Mouse (Mus musculus): ENCODE measurements around the gene Jak1. TPM values are rescaled to one million over a fixed set of nuclear protein-coding genes. Genes with fewer than 3 reads are reported as not detected.

Jak1 gene
- polyA plus RNA-seq, 1 experiment from 2014 or later, result 51.3 TPM

- peaks cover 39% of the 10 kb centered on the region for H3K36me3 ChIP-seq
- no peaks in the 10 kb centered on the region for H3K9me3 ChIP-seq
- H3K4me1 ChIP-seq, result no peaks in the 10 kb centered on the region
- no peak overlapping the region for H3K4me3 ChIP-seq
- H3K9ac ChIP-seq (replicated peaks), result no peak overlapping the region
- H3K27me3 ChIP-seq, result no peaks in the 10 kb centered on the region
- no peak for ATAC-seq (replicated peaks)
- no peak overlapping the region for H3K4me2 ChIP-seq (replicated peaks)
- no peak overlapping the region for H3K27ac ChIP-seq (replicated peaks)
- 81% methylated on average over 4 of the region's 4 CpGs for WGBS
Observed at GRCm38 (mm10) chr4:101155541-101155940, 109.5 kb downstream of the Jak1 start.

- H3K27ac ChIP-seq (replicated peaks), result no peak overlapping the region
- 93% methylated on average over 11 of the region's 11 CpGs for WGBS
- H3K9ac ChIP-seq (replicated peaks), result no peak overlapping the region
- no peaks in the 10 kb centered on the region for H3K9me3 ChIP-seq
- H3K4me1 ChIP-seq, result peaks cover 8% of the 10 kb centered on the region
- H3K36me3 ChIP-seq, result peaks cover 3% of the 10 kb centered on the region; the same call in 1 of the 2 replicates
- no peak overlapping the region for H3K4me3 ChIP-seq
- no peaks in the 10 kb centered on the region for H3K27me3 ChIP-seq
- ATAC-seq (replicated peaks), result no peak
- H3K4me2 ChIP-seq (replicated peaks), result no peak overlapping the region
Observed at GRCm38 (mm10) chr4:101146891-101147655, 118.0 kb downstream of the Jak1 start.

GRCm38 (mm10) chr4:101146047-101146745 is 118.9 kb downstream of the Jak1 start:
- no peak overlapping the region for H3K27ac ChIP-seq (replicated peaks)
- H3K9me3 ChIP-seq, result no peaks in the 10 kb centered on the region
- H3K9ac ChIP-seq (replicated peaks), result peak overlapping the region; percentile 18; the same call in 1 of the 2 replicates
- ATAC-seq (replicated peaks), result peak; percentile 86
- H3K4me2 ChIP-seq (replicated peaks), result peak overlapping the region; percentile 33
- H3K27me3 ChIP-seq, result no peaks in the 10 kb centered on the region
- no peak overlapping the region for H3K4me3 ChIP-seq
- WGBS, result 23% methylated on average over 9 of the region's 9 CpGs
- H3K4me1 ChIP-seq, result peaks cover 8% of the 10 kb centered on the region
- no peaks in the 10 kb centered on the region; the same call in 1 of the 2 replicates for H3K36me3 ChIP-seq

GRCm38 (mm10) chr4:101144790-101145189 is 120.3 kb downstream of the Jak1 start:
- Histone ChIP-seq H3K4me3 (no peak overlapping the region), H3K4me2 (replicated peaks) (no peak overlapping the region), H3K4me1 (peaks cover 8% of the 10 kb centered on the region), H3K27ac (replicated peaks) (no peak overlapping the region), H3K36me3 (no peaks in the 10 kb centered on the region), H3K27me3 (no peaks in the 10 kb centered on the region), H3K9me3 (no peaks in the 10 kb centered on the region), H3K9ac (replicated peaks) (no peak overlapping the region)
- WGBS, result 88% methylated on average over 7 of the region's 7 CpGs
- no peak for ATAC-seq (replicated peaks)

DNA sequence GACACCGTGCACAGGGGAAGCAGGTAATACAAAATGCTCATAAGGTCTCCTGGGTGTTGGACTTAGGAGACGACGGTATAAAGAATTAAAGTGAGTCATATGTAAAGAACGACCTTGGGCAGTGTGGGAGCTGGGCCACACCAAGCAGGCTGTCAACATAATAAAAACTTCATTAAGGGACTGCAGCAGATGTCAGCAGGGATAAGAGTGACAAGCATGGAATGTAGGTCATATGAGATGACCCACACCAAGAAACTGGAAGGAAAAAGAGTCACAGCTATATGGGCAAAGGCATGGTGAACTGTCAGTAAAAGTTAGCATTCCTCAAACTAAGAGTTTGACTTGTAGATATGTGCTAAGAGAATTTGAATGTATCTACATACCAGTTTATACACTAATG is 120.7 kb downstream of the Jak1 start:
- Histone ChIP-seq H3K36me3 (no peaks in the 10 kb centered on the region), H3K4me2 (replicated peaks) (no peak overlapping the region), H3K27ac (replicated peaks) (no peak overlapping the region), H3K4me1 (peaks cover 8% of the 10 kb centered on the region), H3K9me3 (no peaks in the 10 kb centered on the region), H3K27me3 (no peaks in the 10 kb centered on the region), H3K4me3 (no peak overlapping the region), H3K9ac (replicated peaks) (no peak overlapping the region)
- 79% methylated on average over 4 of the region's 4 CpGs for WGBS
- no peak for ATAC-seq (replicated peaks)

DNA sequence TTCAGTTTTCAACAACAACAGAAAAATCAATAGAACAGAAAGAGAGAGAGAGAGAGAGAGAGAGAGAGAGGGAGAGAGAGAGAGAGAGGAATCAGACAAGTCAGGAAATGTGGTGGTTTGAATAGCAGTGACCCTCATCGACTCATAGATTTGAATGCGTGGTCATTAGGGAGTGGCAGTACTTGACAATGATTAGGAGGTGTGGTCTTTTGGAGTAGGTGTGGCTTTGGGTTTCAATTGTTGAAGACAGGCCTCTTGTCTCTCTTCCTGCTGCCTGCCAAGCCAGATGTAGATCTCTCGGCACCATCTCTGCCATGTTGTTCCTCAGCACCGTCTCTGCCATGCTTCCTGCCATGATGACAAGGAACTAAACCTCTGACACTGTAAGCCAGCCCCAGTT is 121.2 kb downstream of the Jak1 start:
- Histone ChIP-seq H3K9ac (replicated peaks) (no peak overlapping the region), H3K27me3 (no peaks in the 10 kb centered on the region), H3K4me1 (peaks cover 8% of the 10 kb centered on the region), H3K4me2 (replicated peaks) (no peak overlapping the region), H3K4me3 (no peak overlapping the region), H3K27ac (replicated peaks) (no peak overlapping the region), H3K9me3 (no peaks in the 10 kb centered on the region), H3K36me3 (no peaks in the 10 kb centered on the region)
- ATAC-seq (replicated peaks), result no peak
- 75% methylated on average over 4 of the region's 4 CpGs for WGBS

DNA sequence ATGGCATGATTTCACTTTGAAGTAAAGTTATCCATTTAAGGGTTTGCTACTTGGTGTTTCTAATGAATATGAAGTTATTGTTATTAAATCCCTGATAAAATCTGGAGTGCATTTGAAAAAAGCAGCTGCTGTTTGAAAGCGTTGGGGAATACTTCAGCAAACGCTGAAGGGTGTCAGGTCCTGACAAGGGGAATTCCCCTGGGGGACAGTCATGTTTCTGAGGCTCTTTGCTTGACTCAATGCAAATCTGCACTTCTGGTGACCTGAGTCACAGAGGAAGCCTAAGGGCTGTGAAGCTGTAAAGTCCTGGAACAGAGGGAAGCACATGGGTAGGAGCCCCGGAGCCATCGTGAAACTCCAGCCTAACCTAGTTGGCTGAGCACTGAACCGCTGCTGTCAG is 123.3 kb downstream of the Jak1 start:
- H3K4me2 ChIP-seq (replicated peaks), result no peak overlapping the region
- ATAC-seq (replicated peaks), result no peak
- WGBS, result 87% methylated on average over 5 of the region's 5 CpGs
- H3K9ac ChIP-seq (replicated peaks), result no peak overlapping the region
- peaks cover 8% of the 10 kb centered on the region for H3K4me1 ChIP-seq
- H3K9me3 ChIP-seq, result no peaks in the 10 kb centered on the region
- no peak overlapping the region for H3K4me3 ChIP-seq
- H3K36me3 ChIP-seq, result no peaks in the 10 kb centered on the region
- no peaks in the 10 kb centered on the region for H3K27me3 ChIP-seq
- no peak overlapping the region for H3K27ac ChIP-seq (replicated peaks)

DNA sequence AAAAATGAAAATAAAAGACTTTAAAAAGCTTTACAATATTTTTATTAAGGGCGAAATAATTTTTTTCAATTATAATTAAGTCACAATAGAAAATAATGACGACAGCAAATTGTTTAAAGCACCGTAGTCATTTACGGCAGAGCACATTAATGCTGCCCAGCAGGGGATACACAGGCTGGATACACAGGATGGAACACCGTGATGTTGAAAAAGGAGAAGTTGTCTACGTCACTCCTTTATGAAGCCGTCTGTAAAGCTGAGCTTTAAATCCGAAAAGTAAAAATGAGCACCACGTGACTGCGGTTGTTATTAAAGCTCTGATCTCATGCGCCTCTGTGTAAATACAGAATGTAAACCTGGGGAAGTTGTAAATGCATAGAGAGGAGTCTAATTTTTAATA is 127.1 kb downstream of the Jak1 start:
- H3K9me3 ChIP-seq, result no peaks in the 10 kb centered on the region
- H3K27me3 ChIP-seq, result no peaks in the 10 kb centered on the region
- no peak overlapping the region for H3K4me3 ChIP-seq
- no peak overlapping the region for H3K4me2 ChIP-seq (replicated peaks)
- no peak overlapping the region for H3K27ac ChIP-seq (replicated peaks)
- no peak overlapping the region for H3K9ac ChIP-seq (replicated peaks)
- no peaks in the 10 kb centered on the region for H3K36me3 ChIP-seq
- no peaks in the 10 kb centered on the region for H3K4me1 ChIP-seq
- 79% methylated on average over 11 of the region's 11 CpGs for WGBS
- no peak for ATAC-seq (replicated peaks)

DNA sequence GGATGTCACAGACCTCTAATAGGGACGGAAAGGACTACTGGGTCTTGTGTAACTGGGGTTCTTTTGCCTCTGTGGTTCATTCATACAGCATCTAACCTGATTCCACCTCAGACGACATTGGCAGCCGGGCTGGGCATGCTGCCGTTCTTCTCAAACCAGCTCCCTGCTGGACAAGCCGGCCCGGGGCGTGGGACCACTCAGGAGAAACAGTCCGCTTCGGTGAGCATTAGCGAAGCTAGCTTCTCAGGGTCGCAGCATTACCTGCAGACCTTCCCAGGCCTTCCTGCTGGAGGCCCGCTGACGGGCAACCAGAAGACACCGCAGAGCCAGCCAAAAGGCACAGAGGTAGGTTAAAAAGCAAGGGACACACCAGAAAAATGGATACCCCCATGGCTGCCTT is 129.2 kb downstream of the Jak1 start:
- H3K27ac ChIP-seq (replicated peaks), result no peak overlapping the region
- no peaks in the 10 kb centered on the region for H3K4me1 ChIP-seq
- H3K9ac ChIP-seq (replicated peaks), result no peak overlapping the region
- no peak overlapping the region for H3K4me3 ChIP-seq
- H3K9me3 ChIP-seq, result no peaks in the 10 kb centered on the region
- H3K36me3 ChIP-seq, result no peaks in the 10 kb centered on the region
- ATAC-seq (replicated peaks), result no peak
- no peak overlapping the region for H3K4me2 ChIP-seq (replicated peaks)
- WGBS, result 93% methylated on average over 14 of the region's 14 CpGs
- no peaks in the 10 kb centered on the region for H3K27me3 ChIP-seq

- no peak overlapping the region for H3K9ac ChIP-seq (replicated peaks)
- no peaks in the 10 kb centered on the region for H3K9me3 ChIP-seq
- no peaks in the 10 kb centered on the region for H3K36me3 ChIP-seq
- ATAC-seq (replicated peaks), result 0 out of 2 replicates have a peak, but pooled peaks have one; percentile 55
- 84% methylated on average over 8 of the region's 8 CpGs for WGBS
- H3K27ac ChIP-seq (replicated peaks), result no peak overlapping the region
- no peak overlapping the region for H3K4me3 ChIP-seq
- H3K27me3 ChIP-seq, result no peaks in the 10 kb centered on the region
- no peak overlapping the region for H3K4me2 ChIP-seq (replicated peaks)
- no peaks in the 10 kb centered on the region for H3K4me1 ChIP-seq
Observed at GRCm38 (mm10) chr4:101135013-101135412, 130.1 kb downstream of the Jak1 start.

DNA sequence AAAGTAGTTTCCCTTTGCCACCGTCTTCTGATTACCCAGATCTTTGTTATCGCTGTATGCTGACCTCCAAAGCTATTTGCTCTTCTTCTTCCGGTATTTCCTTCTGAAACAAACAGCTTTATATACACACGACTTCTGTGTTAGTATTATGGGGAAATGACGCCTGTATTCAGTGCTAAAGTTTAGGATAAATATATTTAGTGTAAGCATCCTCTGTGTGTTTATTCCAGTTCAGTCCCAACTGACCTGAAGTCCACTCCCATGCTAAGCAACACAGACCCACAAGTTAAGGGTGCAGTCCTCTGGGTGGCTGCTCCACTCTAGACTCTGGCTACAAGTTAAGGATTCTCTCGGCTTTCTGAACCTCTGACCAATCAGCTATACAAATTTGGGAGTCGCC is 144.1 kb downstream of the Jak1 start:
- Histone ChIP-seq H3K9ac (replicated peaks) (no peak overlapping the region), H3K27ac (replicated peaks) (no peak overlapping the region), H3K4me3 (no peak overlapping the region), H3K4me1 (no peaks in the 10 kb centered on the region), H3K4me2 (replicated peaks) (no peak overlapping the region), H3K27me3 (no peaks in the 10 kb centered on the region), H3K36me3 (no peaks in the 10 kb centered on the region), H3K9me3 (no peaks in the 10 kb centered on the region)
- WGBS, result 92% methylated on average over 7 of the region's 7 CpGs
- ATAC-seq (replicated peaks), result no peak

DNA sequence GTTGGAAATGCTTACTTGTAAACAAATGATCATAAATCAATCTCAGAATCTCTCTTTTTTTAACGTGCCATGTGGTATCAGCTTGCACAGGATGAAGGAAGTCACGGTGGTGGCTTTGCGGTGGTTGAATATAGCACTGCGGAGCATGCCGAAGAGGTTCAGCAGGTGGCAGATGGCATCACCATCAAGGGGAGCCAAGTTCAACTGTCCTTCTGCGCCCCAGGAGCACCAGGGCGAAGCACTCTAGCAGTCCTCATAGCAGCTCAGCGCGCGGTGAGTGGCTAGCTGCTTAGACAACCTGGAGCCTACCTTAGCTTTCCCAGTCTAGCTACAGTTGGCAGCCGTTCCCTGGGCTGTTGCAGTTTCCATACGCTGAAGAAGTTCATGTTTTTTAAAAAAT is 158.0 kb downstream of the Jak1 start:
- ATAC-seq (replicated peaks), result no peak
- 91% methylated on average over 12 of the region's 12 CpGs for WGBS

More for the DNA sequence above, 158.0 kb downstream of the Jak1 start:
- Histone ChIP-seq H3K4me3 (no peak overlapping the region), H3K36me3 (no peaks in the 10 kb centered on the region), H3K4me2 (replicated peaks) (no peak overlapping the region), H3K9ac (replicated peaks) (no peak overlapping the region), H3K4me1 (no peaks in the 10 kb centered on the region), H3K27ac (replicated peaks) (no peak overlapping the region), H3K27me3 (no peaks in the 10 kb centered on the region), H3K9me3 (0 out of 2 replicates have a peak, but pooled peaks cover 5% of the 10 kb centered on the region)
